Mouse (Mus musculus) lung, postnatal 0 days (tissue): ENCODE measurements around the gene Ptprc.

ENCODE experiments used
- CTCF ChIP-seq: IDR thresholded peaks from 2 replicates; pipeline ENCODE4 v1.5.1; 2016; ENCODE audit warnings: antibody characterized with exemption, mild to moderate bottlenecking
- EP300 ChIP-seq: IDR thresholded peaks from 2 replicates; pipeline ENCODE4 v1.6.1; 2016; ENCODE audit warnings: antibody characterized with exemption, mild to moderate bottlenecking, control low read depth

GRCm38 (mm10) chr1:138085810-138086209 is 89.7 kb downstream of the Ptprc start:
- TF ChIP-seq CTCF (peak; percentile 76), EP300 (no peak)
